15 mouse cellular contexts compared by ENCODE assay signal in the genomic region with DNA sequence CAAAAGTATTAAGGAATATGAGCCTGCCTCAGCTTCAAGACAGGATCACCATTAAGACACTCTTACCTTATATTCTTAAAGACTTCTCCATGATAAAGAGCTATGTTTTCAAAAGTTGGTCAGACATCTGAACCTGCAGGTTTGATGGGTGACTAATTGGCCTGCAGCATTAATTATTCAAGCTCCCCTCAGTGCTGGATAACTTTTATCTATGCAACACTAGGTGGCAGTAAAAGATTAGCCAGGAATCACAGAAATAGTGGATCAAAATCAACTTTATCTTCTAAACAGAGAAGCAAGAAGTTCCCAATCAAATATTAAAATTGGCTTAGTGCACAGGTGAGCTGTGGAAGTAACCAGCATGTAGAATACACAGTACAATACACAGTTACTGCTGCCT. TPM values are rescaled to one million over a fixed set of nuclear protein-coding genes. Genes with fewer than 3 reads are reported as not detected.
A peak's percentile ranks its signal among the peaks of the same experiment; 100 is the strongest.
DNase-seq lines count a peak whose midpoint lies in the region; ATAC-seq and TF ChIP-seq lines count a peak whose summit lies in the region.
"Had no signal": no experiment of that assay in that cellular context is flagged by ENCODE, and none has a peak within 500 bp of the region (broad histone marks: within the 10 kb centered on the region; RNA-seq: fewer than 3 reads in every experiment).

No protein-coding gene starts in this region.

- H3K4me1 ChIP-seq in forebrain, embryonic 16.5 days (replicated peaks; ENCODE audit: control insufficient read depth, insufficient read depth, low read length): no peaks in the 10 kb centered on the region
- no peaks in the 10 kb centered on the region for H3K4me1 ChIP-seq in forebrain, embryonic 13.5 days
- peaks cover 2% of the 10 kb centered on the region; the same call in 1 of the 2 replicates for H3K4me1 ChIP-seq in limb, embryonic 14.5 days (ENCODE audit: control insufficient read depth, insufficient read depth, low read length)
- H3K4me1 ChIP-seq in limb, embryonic 10.5 days: peaks cover 10% of the 10 kb centered on the region; the same call in 1 of the 2 replicates
- H3K4me1 ChIP-seq: neural tube, embryonic 12.5 days had no signal

- no peaks in the 10 kb centered on the region for H3K9me3 ChIP-seq in forebrain, embryonic 16.5 days (ENCODE audit: control insufficient read depth, low read length)
- H3K9me3 ChIP-seq in forebrain, embryonic 13.5 days (replicated peaks): no peaks in the 10 kb centered on the region
- H3K9me3 ChIP-seq in limb, embryonic 14.5 days (ENCODE audit: control insufficient read depth, low read length): no peaks in the 10 kb centered on the region
- no peaks in the 10 kb centered on the region for H3K9me3 ChIP-seq in limb, embryonic 10.5 days (replicated peaks)
- H3K9me3 ChIP-seq: neural tube, embryonic 12.5 days had no signal

- peaks cover 12% of the 10 kb centered on the region for H3K36me3 ChIP-seq in forebrain, embryonic 16.5 days (ENCODE audit: control insufficient read depth, insufficient read depth)
- peaks cover 66% of the 10 kb centered on the region for H3K36me3 ChIP-seq in forebrain, embryonic 13.5 days (ENCODE audit: poor library complexity, severe bottlenecking)
- H3K36me3 ChIP-seq in limb, embryonic 14.5 days (ENCODE audit: control insufficient read depth, insufficient read depth, low read length): peaks cover 27% of the 10 kb centered on the region
- H3K36me3 ChIP-seq in limb, embryonic 10.5 days: peaks cover 74% of the 10 kb centered on the region

- H3K4me2 ChIP-seq in forebrain, embryonic 16.5 days (ENCODE audit: low read length): no peak overlapping the region
- H3K4me2 ChIP-seq in forebrain, embryonic 13.5 days: no peak overlapping the region
- H3K4me2 ChIP-seq in limb, embryonic 14.5 days (replicated peaks; ENCODE audit: low read depth, low read length, severe bottlenecking): no peak overlapping the region
- H3K4me2 ChIP-seq: neural tube, embryonic 12.5 days had no signal

- H3K27ac ChIP-seq in forebrain, embryonic 16.5 days (ENCODE audit: low read length): no peak overlapping the region
- H3K27ac ChIP-seq in forebrain, embryonic 13.5 days: no peak overlapping the region
- H3K27ac ChIP-seq in limb, embryonic 14.5 days (replicated peaks; ENCODE audit: low read depth, low read length): no peak overlapping the region
- no peak overlapping the region for H3K27ac ChIP-seq in limb, embryonic 10.5 days
- H3K27ac ChIP-seq: macrophage; neural tube, embryonic 12.5 days had no signal

- H3K27me3 ChIP-seq in forebrain, embryonic 16.5 days (replicated peaks; ENCODE audit: control insufficient read depth, insufficient read depth, low read length): no peaks in the 10 kb centered on the region
- no peaks in the 10 kb centered on the region for H3K27me3 ChIP-seq in forebrain, embryonic 13.5 days
- no peaks in the 10 kb centered on the region for H3K27me3 ChIP-seq in limb, embryonic 14.5 days (ENCODE audit: control insufficient read depth, insufficient read depth, low read length)
- no peaks in the 10 kb centered on the region for H3K27me3 ChIP-seq in limb, embryonic 10.5 days (ENCODE audit: low read depth, poor library complexity, severe bottlenecking)
- H3K27me3 ChIP-seq: neural tube, embryonic 12.5 days had no signal

- H3K4me3 ChIP-seq in forebrain, embryonic 16.5 days (replicated peaks; ENCODE audit: low read length): no peak overlapping the region
- no peak overlapping the region for H3K4me3 ChIP-seq in forebrain, embryonic 13.5 days
- H3K4me3 ChIP-seq in limb, embryonic 14.5 days (replicated peaks; ENCODE audit: low read length): no peak overlapping the region
- H3K4me3 ChIP-seq in limb, embryonic 10.5 days: no peak overlapping the region
- H3K4me3 ChIP-seq: neural tube, embryonic 12.5 days had no signal

- H3K9ac ChIP-seq in forebrain, embryonic 16.5 days (replicated peaks; ENCODE audit: low read depth, low read length): no peak overlapping the region
- H3K9ac ChIP-seq in forebrain, embryonic 13.5 days: no peak overlapping the region
- no peak overlapping the region for H3K9ac ChIP-seq in limb, embryonic 14.5 days (ENCODE audit: low read depth, low read length, severe bottlenecking)
- H3K9ac ChIP-seq: neural tube, embryonic 12.5 days had no signal

- no peak for TF ChIP-seq POLR2A in limb, embryonic 14.5 days (IDR thresholded peaks at IDR 0.05; ENCODE audit: borderline replicate concordance, extremely low read depth, insufficient read depth, insufficient read length)

- peak; percentile 28; the same call in 1 of the 2 replicates for ATAC-seq in forebrain, embryonic 16.5 days
- no peak for ATAC-seq in forebrain, embryonic 13.5 days
- ATAC-seq in limb, embryonic 14.5 days (ENCODE audit: low FRiP score, low read depth): no peak
- peak; percentile 66 for ATAC-seq in megakaryocyte, adult 5-6 weeks (ENCODE audit: poor library complexity, severe bottlenecking)

- DNase-seq in limb, embryonic 14.5 days (ENCODE audit: low spot score): peak; percentile 23
- no peak for DNase-seq in limb, embryonic 10.5 days (ENCODE audit: low spot score)
- peak; percentile 15 for DNase-seq in ES-CJ7 (ENCODE audit: low read depth, low spot score)
- DNase-seq in right cerebral cortex, adult 2 months (ENCODE audit: low spot score in 2 of 2): no peak
- DNase-seq in thymus, postnatal 10 days (ENCODE audit: low spot score in 2 of 2): no peak
- DNase-seq: adrenal gland, postnatal 14 days; cerebellum, adult 9-11 months; kidney, postnatal 25 days; thymus, adult 18-20 months had no signal

RNA-seq across cellular contexts. Expression of a gene that starts 29.7 kb away (rescaled TPM):
- polyA plus RNA-seq in forebrain, embryonic 16.5 days (2015; fragmentation: Nextera tagmentation; extraction: Ambion mirVana): 25.0 and 32.3 TPM in 2 replicates
- polyA plus RNA-seq in forebrain, embryonic 13.5 days (2015; fragmentation: Nextera tagmentation; extraction: Ambion mirVana): 9.1 and 15.2 TPM in 2 replicates
- polyA plus RNA-seq in limb, embryonic 14.5 days (2012; rRNA removed): 44.1 and 45.4 TPM in 2 replicates
- 98.2 and 112 TPM in 2 replicates for polyA plus RNA-seq in limb, embryonic 14.5 days (2014; fragmentation: Nextera tagmentation; extraction: Ambion mirVana)
- not detected in 2 replicates for polyA plus RNA-seq in limb, embryonic 10.5 days (2016; fragmentation: Nextera tagmentation; extraction: Ambion mirVana)
- not detected in 2 replicates for total RNA-seq in megakaryocyte, adult 5-6 weeks (2015)
- total RNA-seq in megakaryocyte, adult 5-6 weeks (2017): not detected in 2 replicates
- polyA plus RNA-seq: macrophage; small intestine, adult 2 months had no signal

Comparison
In these comparisons a context has a peak if more than half of its experiments do, and no peak if none do; other contexts are left out.
1. ATAC-seq: peak in forebrain, embryonic 16.5 days (single experiment) and megakaryocyte, adult 5-6 weeks (single experiment); none in forebrain, embryonic 13.5 days (single experiment) and limb, embryonic 14.5 days (single experiment).
2. DNase-seq: peak in limb, embryonic 14.5 days (single experiment) and ES-CJ7 (single experiment); none in limb, embryonic 10.5 days (single experiment), right cerebral cortex, adult 2 months (0 of 2) and thymus, postnatal 10 days (0 of 2).